Mouse (Mus musculus): ENCODE measurements at regions not wholly inside any gene's neighbourhood (a gene's known extent, or its start where the extent isn't known, plus 50 kb on each side); places are given as distances from the start of the nearest gene placed in this dataset.
"Not testable (repeated sequence)": the region's sequence is repeated elsewhere in the genome, so short reads cannot be mapped to it uniquely, and the experiment has no call there.

DNA sequence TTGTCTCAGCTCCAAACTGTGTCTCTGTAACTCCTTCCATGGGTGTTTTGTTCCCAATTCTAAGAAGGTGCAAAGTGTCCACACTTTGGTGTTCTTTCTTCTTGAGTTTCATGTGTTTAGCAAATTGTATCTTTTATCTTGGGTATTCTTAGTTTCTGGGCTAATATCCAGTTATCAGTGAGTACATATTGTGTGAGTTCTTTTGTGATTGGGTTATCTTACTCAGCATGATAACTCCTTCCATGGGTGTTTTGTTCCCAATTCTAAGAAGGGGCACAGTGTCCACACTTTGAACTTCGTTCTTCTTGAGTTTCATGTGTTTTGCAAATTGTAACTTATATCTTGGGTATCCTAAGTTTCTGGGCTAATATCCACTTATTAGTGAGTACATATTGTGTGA, 635.6 kb upstream of the Amot start:
- H3K4me1 ChIP-seq (replicated peaks; ENCODE audit: control insufficient read depth in 2 of 2, insufficient read depth in 2 of 2, low read length in 1 of 2); ATAC-seq (ENCODE audit: insufficient read depth); DNase-seq (ENCODE audit: low read depth in 3 of 3, low spot score in 3 of 3); H3K36me3 ChIP-seq (replicated peaks; ENCODE audit: control insufficient read depth, insufficient read depth, low read depth); H3K27me3 ChIP-seq (ENCODE audit: control insufficient read depth, insufficient read depth, low read length); H3K9ac ChIP-seq (replicated peaks); H3K27ac ChIP-seq; H3K9me3 ChIP-seq (ENCODE audit: control insufficient read depth, low read length); H3K4me3 ChIP-seq (ENCODE audit: insufficient read depth in 1 of 2, low read depth in 2 of 2, low read length in 2 of 2); H3K4me2 ChIP-seq (ENCODE audit: low read depth): not testable (repeated sequence)
- WGBS (ENCODE audit: insufficient replicate concordance): 38% methylated on average over 1 of the region's 1 CpGs

DNA sequence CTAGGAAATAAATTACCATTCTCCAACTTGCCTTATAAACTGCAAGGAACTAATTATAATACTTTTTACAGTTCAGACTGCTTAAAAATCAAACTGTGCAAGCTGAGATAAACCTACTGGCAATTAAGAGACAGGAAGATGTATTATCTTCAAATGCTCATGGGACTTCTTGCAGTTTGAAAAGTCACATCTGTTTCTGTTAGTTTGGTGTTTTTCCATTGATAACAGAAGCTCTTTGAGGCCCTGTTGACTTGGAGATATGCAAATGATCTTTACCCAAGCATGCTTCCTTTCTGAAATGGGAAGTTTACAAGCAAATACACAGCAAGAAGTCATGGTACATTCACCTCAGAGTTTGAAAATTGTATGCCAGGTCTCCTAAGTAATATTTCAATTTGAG, 605.7 kb upstream of the Amot start:
- no peaks in the 10 kb centered on the region for H3K4me1 ChIP-seq (replicated peaks; ENCODE audit: control insufficient read depth in 2 of 2, insufficient read depth in 2 of 2, low read length in 1 of 2)
- H3K9me3 ChIP-seq (ENCODE audit: control insufficient read depth, low read length): no peaks in the 10 kb centered on the region
- no peak overlapping the region for H3K9ac ChIP-seq (replicated peaks)
- ATAC-seq (ENCODE audit: insufficient read depth): peak; percentile 68; the same call in 1 of the 2 replicates
- H3K4me3 ChIP-seq (ENCODE audit: insufficient read depth in 1 of 2, low read depth in 2 of 2, low read length in 2 of 2): no peak overlapping the region
- peak; percentile 4 to 17 (median 12) for DNase-seq (ENCODE audit: low read depth in 3 of 3, low spot score in 3 of 3)
- H3K27me3 ChIP-seq (ENCODE audit: control insufficient read depth, insufficient read depth, low read length): no peaks in the 10 kb centered on the region
- TF ChIP-seq EP300 (IDR thresholded peaks at IDR 0.05; ENCODE audit: low read depth) (peak; percentile 74), CTCF (IDR thresholded peaks at IDR 0.05; ENCODE audit: low read depth) (no peak)
- H3K4me2 ChIP-seq (ENCODE audit: low read depth): no peak overlapping the region
- H3K27ac ChIP-seq: no peak overlapping the region
- no peaks in the 10 kb centered on the region for H3K36me3 ChIP-seq (replicated peaks; ENCODE audit: control insufficient read depth, insufficient read depth, low read depth)

DNA sequence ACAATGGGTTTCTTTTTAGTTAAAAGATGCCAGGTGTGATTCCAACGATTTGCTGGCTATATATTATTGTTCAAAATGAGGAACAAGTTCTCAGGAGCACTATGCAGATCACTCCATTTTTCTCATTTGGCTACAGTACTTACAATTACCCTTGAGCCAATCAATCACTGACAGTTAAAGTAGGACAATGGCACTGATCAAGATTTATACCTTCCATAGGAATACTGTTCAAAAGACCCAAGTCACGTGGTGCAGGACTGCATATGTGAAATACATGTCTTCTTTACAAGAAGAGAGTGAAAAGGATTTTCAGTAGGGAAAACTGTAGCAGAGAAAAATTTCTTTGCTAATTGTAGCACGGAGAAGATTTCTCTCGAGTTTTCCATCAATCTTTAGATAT, 604.9 kb upstream of the Amot start:
- ATAC-seq (ENCODE audit: insufficient read depth) (no peak), DNase-seq (ENCODE audit: low read depth in 3 of 3, low spot score in 3 of 3) (no peak)
- no peak for TF ChIP-seq CTCF (IDR thresholded peaks at IDR 0.05; ENCODE audit: low read depth)
- no peak for TF ChIP-seq EP300 (IDR thresholded peaks at IDR 0.05; ENCODE audit: low read depth)
- WGBS (ENCODE audit: insufficient replicate concordance): 51% methylated on average over 4 of the region's 4 CpGs
- Histone ChIP-seq H3K27me3 (ENCODE audit: control insufficient read depth, insufficient read depth, low read length) (no peaks in the 10 kb centered on the region), H3K36me3 (replicated peaks; ENCODE audit: control insufficient read depth, insufficient read depth, low read depth) (no peaks in the 10 kb centered on the region), H3K9ac (replicated peaks) (no peak overlapping the region), H3K4me3 (ENCODE audit: insufficient read depth in 1 of 2, low read depth in 2 of 2, low read length in 2 of 2) (no peak overlapping the region), H3K4me1 (replicated peaks; ENCODE audit: control insufficient read depth in 2 of 2, insufficient read depth in 2 of 2, low read length in 1 of 2) (no peaks in the 10 kb centered on the region), H3K4me2 (ENCODE audit: low read depth) (no peak overlapping the region), H3K27ac (no peak overlapping the region), H3K9me3 (ENCODE audit: control insufficient read depth, low read length) (no peaks in the 10 kb centered on the region)
